Mouse (Mus musculus) small intestine, adult 2 months (tissue): ENCODE results near the gene Olfr875.

ENCODE experiments used
- CTCF ChIP-seq: fragments of 200-500 bp; IDR thresholded peaks from 2 replicates; pipeline ENCODE4 v1.5.1; 2012; ENCODE audit warnings: low read depth, mild to moderate bottlenecking, control low read depth, inconsistent platforms, low read length, moderate library complexity, mixed read lengths; ENCODE audit not compliant: insufficient replicate concordance, insufficient read length; ENCODE audit errors: extremely low read depth
- POLR2A ChIP-seq: fragments of 200-500 bp; IDR thresholded peaks from 2 replicates; pipeline ENCODE4 v1.6.1; 2012; ENCODE audit warnings: low read depth, mild to moderate bottlenecking, control low read depth, inconsistent platforms, low read length, moderate library complexity

GRCm38 (mm10) chr9:37808456-37808855 is 36.8 kb downstream of the Olfr875 start:
- TF ChIP-seq CTCF (no peak), POLR2A (no peak)
